Mouse (Mus musculus): ENCODE measurements at regions not wholly inside any gene's neighbourhood (a gene's known extent, or its start where the extent isn't known, plus 50 kb on each side); places are given as distances from the start of the nearest gene placed in this dataset.

- DNase-seq (ENCODE audit: low spot score in 2 of 2) = no peak
Measured at GRCm38 (mm10) chr5:128550736-128551135, 49.9 kb upstream of the Fzd10 start.

- no peak for DNase-seq (ENCODE audit: low spot score in 2 of 2)
Measured at GRCm38 (mm10) chr5:128549811-128550210, 50.8 kb upstream of the Fzd10 start.

GRCm38 (mm10) chr5:128542049-128542448 is 58.6 kb upstream of the Fzd10 start:
- DNase-seq (ENCODE audit: low spot score in 2 of 2) = no peak

GRCm38 (mm10) chr5:128538646-128539045 is 62.0 kb upstream of the Fzd10 start:
- DNase-seq (ENCODE audit: low spot score in 2 of 2) = no peak

GRCm38 (mm10) chr5:128537218-128537617 is 63.4 kb upstream of the Fzd10 start:
- no peak for DNase-seq (ENCODE audit: low spot score in 2 of 2)

- peak in 1 of 2 experiments; percentile 7 for DNase-seq (ENCODE audit: low spot score in 2 of 2)
Measured at GRCm38 (mm10) chr5:128536393-128536792, 64.3 kb upstream of the Fzd10 start.

GRCm38 (mm10) chr5:128527241-128527640 is 73.4 kb upstream of the Fzd10 start:
- DNase-seq (ENCODE audit: low spot score in 2 of 2) = peak; percentile 21 to 62

- no peak for DNase-seq (ENCODE audit: low spot score in 2 of 2)
Measured at GRCm38 (mm10) chr5:128526432-128526831, 74.2 kb upstream of the Fzd10 start.

- peak; percentile 9 to 32 for DNase-seq (ENCODE audit: low spot score in 2 of 2)
Measured at GRCm38 (mm10) chr5:128524377-128525280, 76.0 kb upstream of the Fzd10 start.

- DNase-seq (ENCODE audit: low spot score in 2 of 2) = peak in 1 of 2 experiments; percentile 33
Measured at GRCm38 (mm10) chr5:128522667-128523066, 78.0 kb upstream of the Fzd10 start.

- DNase-seq (ENCODE audit: low spot score in 2 of 2) = no peak
Measured at GRCm38 (mm10) chr5:128517336-128517735, 83.3 kb upstream of the Fzd10 start.

- DNase-seq (ENCODE audit: low spot score in 2 of 2) = peak in 1 of 2 experiments; percentile 18
Measured at GRCm38 (mm10) chr5:128515343-128515742, 82.5 kb upstream of the Tmem132d start.

- DNase-seq (ENCODE audit: low spot score in 2 of 2) = peak; percentile 21 to 22
Measured at GRCm38 (mm10) chr5:128513261-128513660, 80.4 kb upstream of the Tmem132d start.

GRCm38 (mm10) chr5:128512606-128513005 is 79.7 kb upstream of the Tmem132d start:
- no peak for DNase-seq (ENCODE audit: low spot score in 2 of 2)

- peak; percentile 48 to 72 for DNase-seq (ENCODE audit: low spot score in 2 of 2)
Measured at GRCm38 (mm10) chr5:128504502-128504901, 71.6 kb upstream of the Tmem132d start.

- no peak for DNase-seq (ENCODE audit: low spot score in 2 of 2)
Measured at GRCm38 (mm10) chr5:128499488-128499887, 66.6 kb upstream of the Tmem132d start.

- peak; percentile 68 to 76 for DNase-seq (ENCODE audit: low spot score in 2 of 2)
Measured at GRCm38 (mm10) chr5:128499033-128499432, 66.2 kb upstream of the Tmem132d start.

- DNase-seq (ENCODE audit: low spot score in 2 of 2) = no peak
Measured at GRCm38 (mm10) chr5:128492541-128492940, 59.7 kb upstream of the Tmem132d start.

GRCm38 (mm10) chr5:128491155-128491554 is 58.3 kb upstream of the Tmem132d start:
- peak; percentile 30 to 43 for DNase-seq (ENCODE audit: low spot score in 2 of 2)

GRCm38 (mm10) chr5:128488872-128489580 is 56.1 kb upstream of the Tmem132d start:
- no peak for DNase-seq (ENCODE audit: low spot score in 2 of 2)

- no peak for DNase-seq (ENCODE audit: low spot score in 2 of 2)
Measured at GRCm38 (mm10) chr5:128487371-128487770, 54.5 kb upstream of the Tmem132d start.

- DNase-seq (ENCODE audit: low spot score in 2 of 2) = no peak
Measured at GRCm38 (mm10) chr5:128484116-128484515, 51.2 kb upstream of the Tmem132d start.

All from left cerebral cortex, adult 18-20 months (tissue).